Mouse (Mus musculus) hindbrain, embryonic 15.5 days (tissue): ENCODE results near the gene Dbndd1. TPM values are rescaled to one million over a fixed set of nuclear protein-coding genes. Genes with fewer than 3 reads are reported as not detected.

Source experiments
- ATAC-seq: fragments of 200-750 bp; cut with Nextera tagmentation; 2 replicates; pipeline ENCODE4 v1.8.0; 2017; ENCODE audit warnings: low read depth, moderate number of reproducible peaks, moderate TSS enrichment; ENCODE audit not compliant: low FRiP score
- H3K27ac ChIP-seq: fragments of 300-500 bp; sonication (generic); replicated peaks from 2 replicates; pipeline ENCODE4 v1.5.1; 2015; ENCODE audit warnings: mild to moderate bottlenecking, inconsistent platforms
- H3K27me3 ChIP-seq: fragments of 300-500 bp; sonication (generic); 2 replicates; pipeline ENCODE4 v1.6.1; 2015; ENCODE audit warnings: control low read depth, inconsistent platforms
- H3K36me3 ChIP-seq: fragments of 300-500 bp; sonication (generic); 2 replicates; pipeline ENCODE4 v1.6.1; 2015; ENCODE audit warnings: control low read depth, inconsistent platforms
- H3K4me1 ChIP-seq: fragments of 300-500 bp; sonication (generic); replicated peaks from 2 replicates; pipeline ENCODE4 v1.6.1; 2015; ENCODE audit warnings: control low read depth, inconsistent platforms
- H3K4me2 ChIP-seq: fragments of 300-500 bp; sonication (generic); 2 replicates; pipeline ENCODE4 v1.6.1; 2015; ENCODE audit warnings: moderate library complexity, mild to moderate bottlenecking, inconsistent platforms
- H3K4me3 ChIP-seq: fragments of 300-500 bp; sonication (generic); 2 replicates; pipeline ENCODE4 v1.5.1; 2015; ENCODE audit warnings: mild to moderate bottlenecking, inconsistent platforms
- H3K9ac ChIP-seq: fragments of 300-500 bp; sonication (generic); 2 replicates; pipeline ENCODE4 v1.6.1; 2015; ENCODE audit warnings: inconsistent platforms
- H3K9me3 ChIP-seq: fragments of 300-500 bp; sonication (generic); 2 replicates; pipeline ENCODE4 v1.6.1; 2016; ENCODE audit warnings: control low read depth, inconsistent platforms
- WGBS: fragments of 180-500 bp; shearing (Covaris S2); methylation state at CpG from one replicate; pipeline ENCODE4 v1.1.7; 2015; 5-methylcytosine and 5-hydroxymethylcytosine counted together
- polyA plus RNA-seq: library from polyadenylated mRNA; unstranded; fragments of >200 nt; fragmentation: Nextera tagmentation; extraction: Ambion mirVana; gene quantifications from 2 replicates; pipeline ENCODE4 v1.2.1, GENCODE M21; 2015

Dbndd1 gene
- polyA plus RNA-seq, 1 experiment from 2014 or later: 90.3 TPM

DNA sequence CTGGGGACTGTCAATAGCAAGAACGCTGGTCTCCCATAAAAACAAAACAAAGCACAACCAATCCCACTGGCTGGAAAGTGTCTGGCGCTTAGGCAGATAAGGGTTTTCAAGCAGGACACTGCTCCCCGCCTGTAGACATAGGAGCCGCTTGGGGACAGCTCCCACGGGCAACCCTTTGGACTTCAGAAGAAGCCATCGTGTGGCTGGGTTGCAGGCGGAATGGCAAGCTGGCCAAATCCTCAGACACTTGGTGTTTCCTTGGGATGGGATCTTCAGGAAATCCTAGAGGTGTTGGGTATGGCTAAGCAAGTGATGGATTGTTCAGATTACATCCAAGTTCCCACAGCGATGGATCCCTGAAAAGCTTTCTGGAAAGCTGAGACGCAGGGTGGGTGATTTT, 1.1 kb downstream of the Dbndd1 start:
- Histone ChIP-seq H3K4me1 (peaks cover 37% of the 10 kb centered on the region), H3K4me2 (peak overlapping the region; percentile 88), H3K4me3 (peak overlapping the region; percentile 56), H3K36me3 (peaks cover 10% of the 10 kb centered on the region), H3K9me3 (no peaks in the 10 kb centered on the region), H3K9ac (peak overlapping the region; percentile 95), H3K27ac (peak overlapping the region; percentile 90), H3K27me3 (no peaks in the 10 kb centered on the region)
- no peak for ATAC-seq
- 1% methylated on average over 9 of the region's 9 CpGs for WGBS

DNA sequence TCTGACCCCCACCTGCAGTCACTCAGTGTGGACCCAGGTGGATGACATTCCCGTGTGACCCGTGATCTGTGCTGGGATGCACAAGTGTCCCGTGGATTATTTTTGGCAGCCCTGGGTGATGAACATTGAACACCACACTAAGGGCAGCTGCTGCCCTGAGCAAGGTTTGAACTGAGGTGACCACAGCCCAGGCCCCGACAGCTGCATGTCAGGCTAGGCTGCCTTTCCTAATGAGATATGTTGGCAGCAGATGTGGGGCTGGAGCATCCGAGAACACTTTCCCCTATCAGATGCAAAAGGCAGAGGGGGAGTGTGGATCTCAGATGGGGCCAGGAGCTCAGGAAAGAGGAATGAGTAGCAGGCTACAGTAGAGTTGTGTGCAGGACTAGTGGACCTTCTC, 4.4 kb downstream of the Dbndd1 start:
- Histone ChIP-seq H3K4me3 (no peak overlapping the region), H3K9me3 (no peaks in the 10 kb centered on the region), H3K4me2 (no peak overlapping the region), H3K9ac (no peak overlapping the region), H3K4me1 (peaks cover 27% of the 10 kb centered on the region), H3K27ac (no peak overlapping the region), H3K36me3 (peaks cover 41% of the 10 kb centered on the region), H3K27me3 (no peaks in the 10 kb centered on the region)
- ATAC-seq: no peak
- 77% methylated on average over 5 of the region's 5 CpGs for WGBS

DNA sequence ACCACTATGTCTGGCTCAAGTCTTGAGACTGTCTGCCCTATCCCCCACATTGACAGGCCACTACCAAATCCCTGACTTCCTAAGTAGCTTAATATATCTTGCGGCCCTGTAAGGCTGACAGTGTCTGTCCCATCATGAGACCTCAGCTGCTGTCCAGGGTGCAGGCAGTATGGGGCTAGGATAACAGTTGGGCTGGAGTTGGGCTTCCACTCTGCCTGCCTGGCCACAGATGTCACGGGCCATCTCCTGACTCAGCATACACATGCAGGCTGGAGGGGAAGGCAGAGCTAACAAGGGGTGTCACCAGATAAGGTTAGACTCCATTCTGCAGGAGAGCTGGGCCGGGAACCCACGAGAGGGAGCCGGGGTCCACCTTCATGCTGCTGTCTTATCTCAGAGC, 8.1 kb downstream of the Dbndd1 start:
- no peak overlapping the region for H3K4me3 ChIP-seq
- no peak overlapping the region for H3K27ac ChIP-seq
- H3K9me3 ChIP-seq: no peaks in the 10 kb centered on the region
- peaks cover 75% of the 10 kb centered on the region for H3K36me3 ChIP-seq
- no peak overlapping the region for H3K4me2 ChIP-seq
- 98% methylated on average over 5 of the region's 5 CpGs for WGBS
- H3K27me3 ChIP-seq: no peaks in the 10 kb centered on the region
- ATAC-seq: no peak
- H3K9ac ChIP-seq: no peak overlapping the region
- no peaks in the 10 kb centered on the region for H3K4me1 ChIP-seq

- H3K9me3 ChIP-seq: no peaks in the 10 kb centered on the region
- no peaks in the 10 kb centered on the region for H3K4me1 ChIP-seq
- WGBS: 74% methylated on average over 9 of the region's 9 CpGs
- no peak overlapping the region for H3K4me2 ChIP-seq
- no peak for ATAC-seq
- no peak overlapping the region for H3K9ac ChIP-seq
- peaks cover 86% of the 10 kb centered on the region for H3K36me3 ChIP-seq
- no peaks in the 10 kb centered on the region for H3K27me3 ChIP-seq
- no peak overlapping the region for H3K4me3 ChIP-seq
- no peak overlapping the region for H3K27ac ChIP-seq
Measured at GRCm38 (mm10) chr8:123505695-123506094, 9.6 kb downstream of the Dbndd1 start.

DNA sequence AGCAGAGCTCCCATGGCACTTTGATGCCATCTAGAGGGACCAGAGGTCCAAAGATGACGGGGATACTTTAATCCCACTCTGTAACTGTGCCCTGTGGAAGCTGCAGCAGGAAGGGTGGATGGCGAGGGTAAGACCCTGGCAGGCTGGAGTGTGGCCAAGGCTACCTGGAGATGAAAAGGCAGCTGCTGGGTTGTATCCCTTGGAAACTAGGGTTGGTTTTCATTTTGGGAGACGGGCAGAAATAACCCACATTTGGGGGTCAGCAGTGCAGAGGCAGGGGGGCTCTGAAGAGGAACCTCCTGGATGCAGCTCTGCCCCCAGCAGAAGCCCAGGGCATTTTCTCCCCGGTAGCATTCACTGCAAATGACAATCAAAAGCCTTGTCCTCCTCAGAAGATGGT, 10.0 kb downstream of the Dbndd1 start:
- H3K36me3 ChIP-seq: peaks cover 87% of the 10 kb centered on the region
- H3K4me3 ChIP-seq: no peak overlapping the region
- H3K27ac ChIP-seq: 0 out of 2 replicates have a peak overlapping the region, but pooled peaks have one; percentile 20
- H3K9ac ChIP-seq: no peak overlapping the region
- WGBS: 74% methylated on average over 4 of the region's 4 CpGs
- no peak for ATAC-seq
- no peak overlapping the region for H3K4me2 ChIP-seq
- no peaks in the 10 kb centered on the region for H3K4me1 ChIP-seq
- no peaks in the 10 kb centered on the region for H3K27me3 ChIP-seq
- no peaks in the 10 kb centered on the region for H3K9me3 ChIP-seq

GRCm38 (mm10) chr8:123504591-123505195, 10.6 kb downstream of the Dbndd1 start:
- Histone ChIP-seq H3K36me3 (peaks cover 86% of the 10 kb centered on the region), H3K9ac (no peak overlapping the region), H3K9me3 (no peaks in the 10 kb centered on the region), H3K4me1 (no peaks in the 10 kb centered on the region), H3K27me3 (no peaks in the 10 kb centered on the region), H3K4me3 (no peak overlapping the region), H3K27ac (peak overlapping the region; percentile 20; the same call in 1 of the 2 replicates), H3K4me2 (no peak overlapping the region)
- 87% methylated on average over 9 of the region's 9 CpGs for WGBS
- no peak for ATAC-seq

DNA sequence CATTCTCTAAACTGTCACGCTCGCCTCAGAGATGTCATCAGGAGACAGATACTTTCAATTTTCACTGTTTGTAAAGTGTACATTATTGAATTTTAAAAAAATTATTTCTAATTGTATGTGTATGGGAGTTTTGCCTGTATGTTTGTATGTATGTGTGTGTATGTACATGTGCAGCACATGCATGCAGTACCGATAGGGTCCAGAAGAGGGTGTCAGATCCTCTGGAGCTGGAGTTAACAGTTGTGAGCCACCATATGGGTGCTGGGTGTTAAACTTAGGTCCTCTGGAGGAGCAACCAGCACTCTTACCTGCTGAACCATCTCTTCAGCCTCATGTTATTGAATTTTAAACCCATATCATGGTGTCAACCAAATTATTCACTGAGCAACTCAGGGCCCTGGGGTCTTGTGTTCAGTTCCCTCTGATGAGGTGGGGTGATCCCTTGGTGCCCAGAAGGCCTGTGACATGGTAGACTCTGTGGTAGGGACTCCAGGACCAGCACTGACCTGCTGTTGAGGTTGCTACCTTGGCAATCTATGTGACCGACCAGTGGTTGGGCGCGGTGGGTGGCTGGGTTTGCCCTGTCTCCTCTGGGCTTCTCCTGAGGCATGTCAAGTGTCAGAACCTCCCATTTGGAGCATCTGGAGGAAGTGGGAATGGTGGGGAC, 11.3 kb downstream of the Dbndd1 start:
- no peak overlapping the region for H3K27ac ChIP-seq
- H3K9me3 ChIP-seq: no peaks in the 10 kb centered on the region
- H3K27me3 ChIP-seq: no peaks in the 10 kb centered on the region
- peaks cover 83% of the 10 kb centered on the region for H3K36me3 ChIP-seq
- no peak overlapping the region for H3K4me2 ChIP-seq
- no peak for ATAC-seq
- H3K4me3 ChIP-seq: no peak overlapping the region
- H3K9ac ChIP-seq: no peak overlapping the region
- H3K4me1 ChIP-seq: no peaks in the 10 kb centered on the region
- WGBS: 99% methylated on average over 6 of the region's 6 CpGs

DNA sequence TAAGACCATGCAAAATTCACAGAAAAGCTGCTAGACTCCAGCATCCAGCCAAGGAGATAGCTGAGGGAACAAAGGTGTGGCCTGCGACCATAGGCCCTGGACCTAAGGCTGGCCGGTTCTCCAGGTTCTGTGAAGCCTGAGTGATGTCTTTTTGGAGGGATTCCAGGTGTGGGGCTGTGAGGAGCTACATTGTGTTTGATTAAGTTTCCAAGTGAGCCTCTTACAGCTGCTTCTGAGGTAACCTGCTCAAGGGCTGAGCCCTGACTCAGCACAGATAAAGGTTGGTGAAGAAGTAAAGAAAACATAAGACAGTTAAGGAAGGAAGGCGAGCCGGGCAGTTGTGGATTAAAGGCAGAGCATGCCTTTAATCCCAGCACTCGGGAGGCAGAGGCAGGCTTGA, 13.1 kb downstream of the Dbndd1 start:
- H3K9me3 ChIP-seq: no peaks in the 10 kb centered on the region
- 96% methylated on average over 5 of the region's 5 CpGs for WGBS
- no peaks in the 10 kb centered on the region for H3K4me1 ChIP-seq
- H3K4me3 ChIP-seq: no peak overlapping the region
- H3K27ac ChIP-seq: no peak overlapping the region
- H3K4me2 ChIP-seq: no peak overlapping the region
- H3K9ac ChIP-seq: no peak overlapping the region
- H3K27me3 ChIP-seq: no peaks in the 10 kb centered on the region
- peaks cover 77% of the 10 kb centered on the region for H3K36me3 ChIP-seq
- ATAC-seq: no peak

- Histone ChIP-seq H3K4me2 (no peak overlapping the region), H3K4me1 (no peaks in the 10 kb centered on the region), H3K9me3 (no peaks in the 10 kb centered on the region), H3K27me3 (no peaks in the 10 kb centered on the region), H3K27ac (no peak overlapping the region), H3K4me3 (no peak overlapping the region), H3K36me3 (peaks cover 77% of the 10 kb centered on the region), H3K9ac (no peak overlapping the region)
- WGBS: 94% methylated on average over 11 of the region's 11 CpGs
- no peak for ATAC-seq
Measured at GRCm38 (mm10) chr8:123499556-123499955, 15.7 kb downstream of the Dbndd1 start.

GRCm38 (mm10) chr8:123498963-123499362, 16.3 kb downstream of the Dbndd1 start:
- peaks cover 80% of the 10 kb centered on the region for H3K36me3 ChIP-seq
- H3K4me2 ChIP-seq: no peak overlapping the region
- 92% methylated on average over 11 of the region's 11 CpGs for WGBS
- H3K27me3 ChIP-seq: no peaks in the 10 kb centered on the region
- no peak overlapping the region for H3K9ac ChIP-seq
- 0 out of 2 replicates have a peak, but pooled peaks have one; percentile 38 for ATAC-seq
- H3K9me3 ChIP-seq: no peaks in the 10 kb centered on the region
- no peak overlapping the region for H3K4me3 ChIP-seq
- H3K27ac ChIP-seq: no peak overlapping the region
- no peaks in the 10 kb centered on the region for H3K4me1 ChIP-seq

- Histone ChIP-seq H3K27me3 (no peaks in the 10 kb centered on the region), H3K4me2 (no peak overlapping the region), H3K4me3 (no peak overlapping the region), H3K36me3 (peaks cover 80% of the 10 kb centered on the region), H3K4me1 (no peaks in the 10 kb centered on the region), H3K9ac (no peak overlapping the region), H3K27ac (no peak overlapping the region), H3K9me3 (no peaks in the 10 kb centered on the region)
- ATAC-seq: no peak
- WGBS: 91% methylated on average over 4 of the region's 4 CpGs
Measured at GRCm38 (mm10) chr8:123497699-123498098, 17.6 kb downstream of the Dbndd1 start.

DNA sequence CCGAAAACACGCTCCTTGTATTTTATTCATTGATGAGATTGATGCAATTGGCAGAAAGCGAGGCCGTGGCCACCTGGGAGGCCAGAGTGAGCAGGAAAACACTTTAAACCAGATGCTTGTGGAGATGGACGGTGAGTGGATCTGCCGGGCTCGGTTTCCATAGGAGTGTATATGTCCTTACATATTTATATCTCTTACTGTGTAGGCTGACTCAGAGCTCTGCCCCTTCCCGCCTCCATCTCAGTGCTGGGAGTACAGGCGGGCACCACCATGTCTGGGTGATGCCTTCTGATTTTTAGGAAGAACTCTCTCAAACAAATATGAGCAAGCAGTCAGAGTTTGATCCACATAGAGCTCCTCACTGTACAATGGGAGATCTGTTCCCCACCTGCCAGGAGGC, 22.4 kb downstream of the Dbndd1 start:
- H3K9me3 ChIP-seq: no peaks in the 10 kb centered on the region
- H3K27ac ChIP-seq: no peak overlapping the region
- no peaks in the 10 kb centered on the region for H3K27me3 ChIP-seq
- no peak overlapping the region for H3K4me3 ChIP-seq
- H3K9ac ChIP-seq: no peak overlapping the region
- WGBS: 98% methylated on average over 9 of the region's 9 CpGs
- no peak overlapping the region for H3K4me2 ChIP-seq
- no peak for ATAC-seq
- no peaks in the 10 kb centered on the region for H3K4me1 ChIP-seq
- H3K36me3 ChIP-seq: peaks cover 87% of the 10 kb centered on the region
